Mouse (Mus musculus) myocyte (in vitro differentiated cells): ENCODE data around the gene Scmh1.
"Not testable (repeated sequence)": the region's sequence is repeated elsewhere in the genome, so short reads cannot be mapped to it uniquely, and the experiment has no call there.

Experiments
- CEBPB ChIP-seq: IDR thresholded peaks from 2 replicates; pipeline ENCODE4 v1.6.1; 2011; ENCODE audit warnings: mild to moderate bottlenecking, moderate library complexity; ENCODE audit not compliant: poor library complexity, insufficient read depth, severe bottlenecking
- E2F4 ChIP-seq: IDR thresholded peaks from one replicate; pipeline ENCODE4 v1.6.1; 2011; ENCODE audit warnings: mild to moderate bottlenecking, control low read depth, moderate library complexity; ENCODE audit not compliant: insufficient read depth
- MAX ChIP-seq: IDR thresholded peaks from one replicate; pipeline ENCODE4 v1.6.1; 2011; ENCODE audit warnings: low read depth, mild to moderate bottlenecking, control low read depth
- MYOD1 ChIP-seq, 3 experiments: IDR thresholded peaks; one replicate each; pipeline ENCODE4 v1.6.1; 2011; ENCODE audit warnings: control low read depth in 2 of 3, low read depth in 2 of 3, mild to moderate bottlenecking in 2 of 3, moderate library complexity in 1 of 3; ENCODE audit not compliant: insufficient read length in 2 of 3, control insufficient read depth in 1 of 3
- MYOG ChIP-seq, 3 experiments: IDR thresholded peaks; one replicate each; pipeline ENCODE4 v1.6.1; 2011; ENCODE audit warnings: control low read depth in 2 of 3, low read depth in 2 of 3, mild to moderate bottlenecking in 2 of 3; ENCODE audit not compliant: insufficient read length in 2 of 3, control insufficient read depth in 1 of 3, insufficient read depth in 1 of 3
- POLR2A ChIP-seq: IDR thresholded peaks from one replicate; pipeline ENCODE4 v1.6.1; 2011; ENCODE audit warnings: low read depth, mild to moderate bottlenecking, control low read depth, moderate library complexity; ENCODE audit not compliant: insufficient read length
- POLR2AphosphoS2 ChIP-seq: IDR thresholded peaks from one replicate; pipeline ENCODE4 v1.6.1; 2011; ENCODE audit warnings: low read depth, control low read depth; ENCODE audit not compliant: insufficient read length
- REST ChIP-seq: IDR thresholded peaks from one replicate; pipeline ENCODE4 v1.6.1; 2011; ENCODE audit warnings: mild to moderate bottlenecking, control low read depth, moderate library complexity; ENCODE audit not compliant: insufficient read depth, insufficient read length
- SRF ChIP-seq: IDR thresholded peaks from one replicate; pipeline ENCODE4 v1.6.1; 2011; ENCODE audit warnings: low read depth; ENCODE audit not compliant: control insufficient read depth, insufficient read length
- TCF12 ChIP-seq: IDR thresholded peaks from one replicate; pipeline ENCODE4 v1.6.1; 2011; ENCODE audit warnings: mild to moderate bottlenecking, control low read depth; ENCODE audit not compliant: poor library complexity, insufficient read depth, severe bottlenecking
- USF1 ChIP-seq: IDR thresholded peaks from one replicate; pipeline ENCODE4 v1.6.1; 2011; ENCODE audit warnings: low read depth, mild to moderate bottlenecking, control low read depth, moderate library complexity

DNA sequence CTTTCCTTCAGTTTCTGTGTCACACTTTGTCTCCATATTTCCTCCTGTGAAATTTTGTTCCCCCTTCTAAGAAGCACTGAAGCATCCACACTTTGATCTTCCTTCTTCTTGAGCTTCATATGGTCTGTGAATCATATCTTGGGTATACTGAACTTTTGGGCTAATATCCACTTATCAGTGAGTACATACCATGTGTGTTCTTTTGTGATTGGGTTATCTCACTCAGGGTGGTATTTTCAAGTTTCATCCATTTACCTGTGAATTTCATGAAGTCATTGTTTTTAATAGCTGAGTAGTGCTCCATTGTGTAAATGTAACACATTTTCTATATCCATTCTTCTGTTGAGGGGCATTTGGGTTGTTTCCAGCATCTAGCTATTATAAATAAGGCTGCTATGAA is 3.0 kb upstream of the Scmh1 start:
- TF ChIP-seq POLR2A; MAX; MYOD1 (IDR thresholded peaks at IDR 0.05; ENCODE audit: control insufficient read depth in 1 of 3, insufficient read length in 2 of 3, low read depth in 2 of 3); E2F4; USF1; POLR2AphosphoS2; TCF12; MYOG (IDR thresholded peaks at IDR 0.05; ENCODE audit: control insufficient read depth in 1 of 3, insufficient read depth in 1 of 3, insufficient read length in 2 of 3, low read depth in 2 of 3); CEBPB; SRF; REST: not testable (repeated sequence)
